Mouse (Mus musculus) embryonic facial prominence, embryonic 12.5 days (tissue): ENCODE results near the gene Mrgpre. TPM values are rescaled to one million over a fixed set of nuclear protein-coding genes. Genes with fewer than 3 reads are reported as not detected.

Experiments used
- ATAC-seq: fragments of 200-750 bp; cut with Nextera tagmentation; 2 replicates; pipeline ENCODE4 v1.8.0; 2017; ENCODE audit not compliant: insufficient number of reproducible peaks, insufficient read depth, low FRiP score, low TSS enrichment
- H3K27ac ChIP-seq: fragments of 300-500 bp; sonication (generic); 2 replicates; pipeline ENCODE4 v1.5.1; 2016; ENCODE audit warnings: mild to moderate bottlenecking
- H3K27me3 ChIP-seq: fragments of 300-500 bp; sonication (generic); 2 replicates; pipeline ENCODE4 v1.6.1; 2016; ENCODE audit warnings: mild to moderate bottlenecking, moderate library complexity
- H3K36me3 ChIP-seq: fragments of 300-500 bp; sonication (generic); 2 replicates; pipeline ENCODE4 v1.6.1; 2016; ENCODE audit warnings: mild to moderate bottlenecking
- H3K4me1 ChIP-seq: fragments of 300-500 bp; sonication (generic); 2 replicates; pipeline ENCODE4 v1.6.1; 2016
- H3K4me2 ChIP-seq: fragments of 300-500 bp; sonication (generic); replicated peaks from 2 replicates; pipeline ENCODE4 v1.6.1; 2016; ENCODE audit warnings: mild to moderate bottlenecking, moderate library complexity
- H3K4me3 ChIP-seq: fragments of 300-500 bp; sonication (generic); 2 replicates; pipeline ENCODE4 v1.5.1; 2016; ENCODE audit warnings: mild to moderate bottlenecking
- H3K9ac ChIP-seq: fragments of 300-500 bp; sonication (generic); 2 replicates; pipeline ENCODE4 v1.6.1; 2016; ENCODE audit warnings: mild to moderate bottlenecking, moderate library complexity
- H3K9me3 ChIP-seq: fragments of 300-500 bp; sonication (generic); 2 replicates; pipeline ENCODE4 v1.6.1; 2016; ENCODE audit warnings: mild to moderate bottlenecking, moderate library complexity
- WGBS: fragments of 180-500 bp; shearing (Covaris S2); methylation state at CpG from one replicate; pipeline ENCODE4 v1.1.7; 2016; 5-methylcytosine and 5-hydroxymethylcytosine counted together
- polyA plus RNA-seq: library from polyadenylated mRNA; unstranded; fragments of >200 nt; fragmentation: Nextera tagmentation; extraction: Ambion mirVana; gene quantifications from 2 replicates; pipeline ENCODE4 v1.2.1, GENCODE M21; 2016

The Mrgpre gene
- polyA plus RNA-seq, 1 experiment from 2014 or later, result 1.5 TPM

GRCm38 (mm10) chr7:143768267-143768666, 16.0 kb downstream of the Mrgpre start:
- H3K9me3 ChIP-seq, result no peaks in the 10 kb centered on the region
- no peak overlapping the region for H3K9ac ChIP-seq
- ATAC-seq, result no peak
- no peaks in the 10 kb centered on the region for H3K4me1 ChIP-seq
- H3K27me3 ChIP-seq, result peaks cover 25% of the 10 kb centered on the region; the same call in 1 of the 2 replicates
- 75% methylated on average over 6 of the region's 6 CpGs for WGBS
- no peak overlapping the region for H3K4me3 ChIP-seq
- H3K36me3 ChIP-seq, result no peaks in the 10 kb centered on the region
- no peak overlapping the region for H3K27ac ChIP-seq
- no peak overlapping the region for H3K4me2 ChIP-seq

GRCm38 (mm10) chr7:143766893-143767292, 17.4 kb downstream of the Mrgpre start, which contains the start of gene Mrgprg:
Gene Mrgprg, minus strand, starts transcription at chr7:143766993.
- H3K4me2 ChIP-seq, result no peak within 1 kb of the TSS
- H3K4me3 ChIP-seq, result no peak within 1 kb of the TSS
- peaks cover 25% of the 10 kb centered on the region; the same call in 1 of the 2 replicates for H3K27me3 ChIP-seq
- H3K4me1 ChIP-seq, result no peaks in the 10 kb centered on the region
- H3K9me3 ChIP-seq, result no peaks in the 10 kb centered on the region
- H3K9ac ChIP-seq, result no peak within 1 kb of the TSS
- no peak within 1 kb of the TSS for H3K27ac ChIP-seq
- ATAC-seq, result no peak
- no peaks in the 10 kb centered on the region for H3K36me3 ChIP-seq
- 44% methylated on average over 6 of the region's 6 CpGs for WGBS

GRCm38 (mm10) chr7:143764876-143765530, 19.3 kb downstream of the Mrgpre start:
- WGBS, result 73% methylated on average over 19 of the region's 19 CpGs
- no peak overlapping the region for H3K4me2 ChIP-seq
- no peaks in the 10 kb centered on the region for H3K4me1 ChIP-seq
- no peaks in the 10 kb centered on the region for H3K36me3 ChIP-seq
- no peak overlapping the region for H3K27ac ChIP-seq
- peaks cover 25% of the 10 kb centered on the region; the same call in 1 of the 2 replicates for H3K27me3 ChIP-seq
- H3K9ac ChIP-seq, result no peak overlapping the region
- no peaks in the 10 kb centered on the region for H3K9me3 ChIP-seq
- H3K4me3 ChIP-seq, result no peak overlapping the region
- no peak for ATAC-seq

GRCm38 (mm10) chr7:143763794-143764193, 20.5 kb downstream of the Mrgpre start:
- no peak overlapping the region for H3K9ac ChIP-seq
- no peak overlapping the region for H3K4me3 ChIP-seq
- peaks cover 29% of the 10 kb centered on the region for H3K27me3 ChIP-seq
- no peak overlapping the region for H3K4me2 ChIP-seq
- no peak; the same call in 1 of the 2 replicates for ATAC-seq
- H3K9me3 ChIP-seq, result no peaks in the 10 kb centered on the region
- H3K27ac ChIP-seq, result no peak overlapping the region
- no peaks in the 10 kb centered on the region for H3K36me3 ChIP-seq
- whole genome bisulfite sequencing, result 20% methylated on average over 3 of the region's 3 CpGs
- H3K4me1 ChIP-seq, result no peaks in the 10 kb centered on the region

- no peak for ATAC-seq
- no peaks in the 10 kb centered on the region for H3K9me3 ChIP-seq
- peaks cover 30% of the 10 kb centered on the region for H3K27me3 ChIP-seq
- WGBS, result 70% methylated on average over 3 of the region's 3 CpGs
- no peaks in the 10 kb centered on the region for H3K36me3 ChIP-seq
- no peak overlapping the region for H3K27ac ChIP-seq
- H3K4me2 ChIP-seq, result no peak overlapping the region
- H3K4me1 ChIP-seq, result peaks cover 10% of the 10 kb centered on the region
- no peak overlapping the region for H3K9ac ChIP-seq
- H3K4me3 ChIP-seq, result no peak overlapping the region
Measured at GRCm38 (mm10) chr7:143758956-143759355, 25.3 kb downstream of the Mrgpre start.

GRCm38 (mm10) chr7:143757696-143758095, 26.6 kb downstream of the Mrgpre start:
- WGBS, result 74% methylated on average over 3 of the region's 3 CpGs
- Histone ChIP-seq H3K4me1 (peaks cover 10% of the 10 kb centered on the region), H3K36me3 (no peaks in the 10 kb centered on the region), H3K9ac (no peak overlapping the region), H3K4me3 (no peak overlapping the region), H3K27ac (no peak overlapping the region), H3K9me3 (no peaks in the 10 kb centered on the region), H3K27me3 (peaks cover 30% of the 10 kb centered on the region), H3K4me2 (0 out of 2 replicates have a peak overlapping the region, but pooled peaks have one; percentile 71)
- ATAC-seq, result no peak

GRCm38 (mm10) chr7:143757027-143757390, 27.3 kb downstream of the Mrgpre start:
- Histone ChIP-seq H3K36me3 (no peaks in the 10 kb centered on the region), H3K4me1 (peaks cover 10% of the 10 kb centered on the region), H3K4me3 (peak overlapping the region; percentile 37), H3K9ac (no peak overlapping the region), H3K9me3 (no peaks in the 10 kb centered on the region), H3K27ac (no peak overlapping the region), H3K27me3 (peaks cover 30% of the 10 kb centered on the region), H3K4me2 (peak overlapping the region; percentile 71)
- 1% methylated on average over 15 of the region's 15 CpGs for WGBS
- peak; percentile 64 for ATAC-seq

GRCm38 (mm10) chr7:143756125-143757026, 27.9 kb downstream of the Mrgpre start, which contains the start of gene Osbpl5:
Gene Osbpl5, minus strand, starts transcription at chr7:143756985.
- H3K27me3 ChIP-seq, result peaks cover 30% of the 10 kb centered on the region
- peak within 1 kb of the TSS; percentile 37 for H3K4me3 ChIP-seq
- peaks cover 10% of the 10 kb centered on the region for H3K4me1 ChIP-seq
- 23% methylated on average over 22 of the region's 22 CpGs for WGBS
- H3K36me3 ChIP-seq, result no peaks in the 10 kb centered on the region
- peak; percentile 54 for ATAC-seq
- H3K27ac ChIP-seq, result no peak within 1 kb of the TSS
- H3K4me2 ChIP-seq, result peak within 1 kb of the TSS; percentile 71
- peak within 1 kb of the TSS; percentile 43 for H3K9ac ChIP-seq
- H3K9me3 ChIP-seq, result no peaks in the 10 kb centered on the region

- H3K36me3 ChIP-seq, result no peaks in the 10 kb centered on the region
- no peak overlapping the region for H3K4me3 ChIP-seq
- peaks cover 10% of the 10 kb centered on the region for H3K4me1 ChIP-seq
- no peaks in the 10 kb centered on the region for H3K9me3 ChIP-seq
- no peak overlapping the region for H3K4me2 ChIP-seq
- ATAC-seq, result no peak
- no peak overlapping the region for H3K27ac ChIP-seq
- WGBS, result 65% methylated on average over 9 of the region's 9 CpGs
- H3K9ac ChIP-seq, result no peak overlapping the region
- peaks cover 30% of the 10 kb centered on the region for H3K27me3 ChIP-seq
Measured at GRCm38 (mm10) chr7:143755357-143756124, 28.8 kb downstream of the Mrgpre start.

GRCm38 (mm10) chr7:143753990-143754715, 30.1 kb downstream of the Mrgpre start:
- H3K4me1 ChIP-seq, result peaks cover 10% of the 10 kb centered on the region
- H3K9me3 ChIP-seq, result no peaks in the 10 kb centered on the region
- peaks cover 29% of the 10 kb centered on the region for H3K27me3 ChIP-seq
- no peak overlapping the region for H3K9ac ChIP-seq
- ATAC-seq, result no peak
- H3K4me2 ChIP-seq, result no peak overlapping the region
- H3K4me3 ChIP-seq, result no peak overlapping the region
- WGBS, result 43% methylated on average over 5 of the region's 5 CpGs
- H3K27ac ChIP-seq, result no peak overlapping the region
- no peaks in the 10 kb centered on the region for H3K36me3 ChIP-seq

GRCm38 (mm10) chr7:143752606-143753005, 31.7 kb downstream of the Mrgpre start:
- Histone ChIP-seq H3K27ac (no peak overlapping the region), H3K36me3 (no peaks in the 10 kb centered on the region), H3K27me3 (peaks cover 19% of the 10 kb centered on the region), H3K9me3 (no peaks in the 10 kb centered on the region), H3K4me1 (peaks cover 17% of the 10 kb centered on the region), H3K4me2 (no peak overlapping the region), H3K9ac (no peak overlapping the region), H3K4me3 (no peak overlapping the region)
- WGBS, result 87% methylated on average over 3 of the region's 3 CpGs
- no peak for ATAC-seq
